Mouse (Mus musculus) right cerebral cortex, adult 2 months (tissue): ENCODE measurements around the gene Ctrc.

Experiments used
- DNase-seq, 2 experiments: peaks; one replicate each; pipeline ENCODE4 v3.0.0; 2021 to 2022; ENCODE audit warnings: low spot score in 2 of 2

Ctrc gene

GRCm38 (mm10) chr4:141867498-141867897 is 21.3 kb upstream of the Ctrc start:
- peak in 1 of 2 experiments; percentile 56 for DNase-seq

DNA sequence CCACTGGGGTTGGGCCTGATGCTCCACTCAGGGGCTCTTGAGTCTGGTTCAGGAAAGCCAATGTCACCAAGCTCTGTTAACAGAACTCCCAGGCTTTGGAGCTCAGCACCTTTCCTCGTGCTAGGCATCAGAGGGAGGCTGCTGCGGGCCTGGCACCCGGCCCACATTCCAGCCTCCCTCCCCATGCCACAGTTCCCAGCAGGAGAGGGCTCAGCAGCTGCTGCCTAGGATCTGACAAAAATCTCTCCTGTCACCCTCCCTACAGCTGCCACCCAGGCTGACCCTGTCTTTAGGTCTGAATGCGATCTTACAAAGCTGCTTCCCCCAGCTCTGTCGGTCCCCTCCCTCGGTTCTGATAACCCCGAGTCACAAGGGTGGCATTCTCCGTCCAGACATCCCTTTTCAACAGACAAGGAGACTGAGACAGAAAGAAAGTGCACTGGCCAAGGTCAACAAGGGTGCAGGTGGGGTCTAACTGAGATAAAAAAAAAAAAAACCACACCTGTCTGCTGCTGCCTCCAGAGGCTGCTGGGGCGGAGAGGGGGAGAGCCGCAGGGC is 20.9 kb upstream of the Ctrc start:
- DNase-seq, result peak in 1 of 2 experiments; percentile 50

GRCm38 (mm10) chr4:141865600-141865999 is 19.4 kb upstream of the Ctrc start:
- no peak for DNase-seq

DNA sequence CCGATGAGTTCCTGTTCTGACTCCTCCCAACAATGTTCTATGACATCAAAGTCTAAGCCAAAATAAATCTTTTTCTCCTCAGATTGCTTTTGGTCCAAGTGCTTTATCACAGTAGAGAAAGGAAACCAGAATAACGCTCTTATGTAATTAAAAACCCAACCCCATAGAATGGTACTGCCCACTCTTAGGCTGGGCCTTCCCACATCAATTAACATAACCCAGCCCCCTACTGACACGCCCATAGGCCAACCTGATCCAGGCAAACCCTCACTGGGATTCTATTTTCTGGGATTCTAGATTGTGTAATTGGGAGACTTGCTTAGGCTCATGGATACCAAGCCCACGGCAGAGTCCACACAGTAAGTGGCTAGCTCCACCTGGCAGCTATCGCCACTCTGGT is 18.8 kb upstream of the Ctrc start:
- no peak for DNase-seq

GRCm38 (mm10) chr4:141864506-141864905 is 18.3 kb upstream of the Ctrc start:
- no peak for DNase-seq

- DNase-seq, result no peak
Observed at GRCm38 (mm10) chr4:141863726-141864280, 17.6 kb upstream of the Ctrc start.

DNA sequence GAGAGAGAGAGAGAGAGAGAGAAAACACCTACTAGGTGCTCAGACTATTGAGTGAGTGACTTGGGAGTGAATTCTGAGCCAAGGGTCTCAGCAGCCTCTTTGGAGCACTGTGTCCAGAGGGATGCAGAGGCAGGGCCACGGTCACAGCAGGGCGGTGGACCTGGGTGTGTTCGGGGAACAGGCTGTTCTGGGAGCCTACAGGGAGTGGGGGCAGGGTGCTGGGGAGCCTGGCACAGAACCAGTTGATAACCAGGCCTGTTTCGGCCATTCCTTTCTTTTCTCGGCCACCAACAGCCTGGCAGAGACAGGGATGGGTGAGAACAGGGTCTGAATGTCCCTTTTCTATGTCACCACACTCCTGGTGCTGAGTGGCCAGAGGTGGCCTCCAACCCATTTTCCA is 16.7 kb upstream of the Ctrc start:
- no peak for DNase-seq

DNA sequence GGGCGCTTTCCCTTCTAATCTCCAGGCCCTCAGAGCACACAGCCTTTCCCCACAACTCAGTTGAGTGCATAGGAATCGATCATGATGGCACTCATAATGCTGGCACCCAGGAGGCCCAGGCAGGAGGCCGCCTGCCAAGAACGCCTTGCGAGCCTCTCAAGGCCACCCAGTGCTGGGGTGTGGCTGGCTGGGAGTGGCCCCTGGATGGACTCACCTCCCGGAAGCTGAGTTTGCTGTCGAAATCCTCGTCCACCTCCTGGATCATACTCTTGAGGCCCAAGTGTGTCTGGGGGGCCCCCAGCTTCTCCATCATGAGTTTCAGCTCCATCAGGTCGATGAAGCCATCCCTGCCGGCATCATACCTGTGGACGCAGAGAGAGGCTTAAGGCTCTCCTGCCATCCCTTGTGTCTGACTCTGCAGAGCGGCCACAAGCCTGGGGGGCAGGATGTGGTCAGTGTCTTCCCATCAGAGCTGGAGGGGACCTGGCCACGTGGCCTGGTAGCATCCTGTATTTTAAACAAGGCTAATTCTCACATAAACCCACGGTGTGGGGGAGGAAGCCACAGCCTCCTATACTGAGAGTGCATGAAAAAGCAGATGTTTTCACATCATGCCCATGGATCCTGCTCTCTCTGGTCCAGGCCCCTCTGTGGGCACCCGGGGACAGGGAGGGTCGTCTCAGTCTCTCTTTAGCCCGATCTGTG is 15.6 kb upstream of the Ctrc start:
- DNase-seq, result no peak

- no peak for DNase-seq
Observed at GRCm38 (mm10) chr4:141860246-141860841, 14.2 kb upstream of the Ctrc start.

DNA sequence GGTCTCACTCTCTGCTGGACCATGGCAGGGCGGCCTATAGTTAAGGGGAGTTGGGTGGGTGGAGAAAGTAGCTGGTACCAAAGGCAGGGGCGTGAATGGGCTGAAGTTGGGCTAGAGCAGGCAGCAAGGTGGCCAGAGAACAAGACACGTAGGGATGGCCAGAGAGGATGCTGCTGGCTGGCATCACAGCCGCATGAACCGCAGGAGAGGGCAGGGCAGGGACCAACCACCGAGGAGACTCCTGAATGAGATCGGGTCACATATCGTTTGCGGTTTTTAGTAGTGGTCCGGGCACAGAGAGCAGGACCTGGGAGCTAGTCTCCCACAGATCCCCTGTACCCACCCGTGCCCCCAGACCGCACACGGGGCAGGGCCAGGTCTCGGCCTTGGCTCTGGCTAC is 13.2 kb upstream of the Ctrc start:
- no peak for DNase-seq

DNA sequence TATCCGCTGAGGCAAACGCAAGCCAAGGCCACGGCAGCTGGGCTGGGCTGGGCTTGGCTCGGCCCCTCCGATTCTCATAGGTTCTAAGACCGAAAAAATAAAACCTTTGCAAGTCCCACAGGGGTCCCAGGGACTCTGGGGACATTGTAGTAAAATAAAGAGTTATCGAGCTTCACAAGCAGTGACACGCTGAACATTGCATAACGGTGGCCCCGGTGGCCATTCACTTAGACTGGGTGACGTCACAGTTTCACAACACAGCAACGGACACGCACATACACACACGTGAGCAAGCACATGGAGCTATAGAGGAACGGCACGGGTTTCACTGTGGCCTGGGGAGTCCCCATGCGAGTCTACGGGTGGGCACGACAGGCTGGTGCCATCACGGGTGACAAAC is 12.3 kb upstream of the Ctrc start:
- DNase-seq, result no peak

- peak; percentile 88 to 92 for DNase-seq
Observed at GRCm38 (mm10) chr4:141857422-141857930, 11.3 kb upstream of the Ctrc start.

DNA sequence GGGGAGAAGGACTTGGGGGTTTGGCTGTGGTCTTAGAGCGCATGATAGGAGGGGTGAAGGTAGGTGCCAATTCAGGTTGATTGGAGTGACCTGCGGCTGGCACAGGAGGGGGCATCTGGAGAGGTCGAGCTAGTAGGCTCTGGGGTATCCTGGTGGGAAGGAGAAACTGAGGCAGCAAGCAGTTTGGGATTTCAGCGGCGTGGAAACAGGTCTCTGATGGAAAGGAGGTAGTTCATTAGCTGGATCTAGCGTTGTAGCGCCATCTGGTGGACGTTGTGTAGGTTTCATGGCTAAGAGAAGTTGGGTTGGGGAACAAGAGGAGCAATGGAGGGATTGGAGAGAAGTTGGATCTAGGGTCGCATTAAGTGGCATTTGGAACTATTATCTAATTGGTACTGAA is 7.3 kb upstream of the Ctrc start:
- peak in 1 of 2 experiments; percentile 73 for DNase-seq

DNA sequence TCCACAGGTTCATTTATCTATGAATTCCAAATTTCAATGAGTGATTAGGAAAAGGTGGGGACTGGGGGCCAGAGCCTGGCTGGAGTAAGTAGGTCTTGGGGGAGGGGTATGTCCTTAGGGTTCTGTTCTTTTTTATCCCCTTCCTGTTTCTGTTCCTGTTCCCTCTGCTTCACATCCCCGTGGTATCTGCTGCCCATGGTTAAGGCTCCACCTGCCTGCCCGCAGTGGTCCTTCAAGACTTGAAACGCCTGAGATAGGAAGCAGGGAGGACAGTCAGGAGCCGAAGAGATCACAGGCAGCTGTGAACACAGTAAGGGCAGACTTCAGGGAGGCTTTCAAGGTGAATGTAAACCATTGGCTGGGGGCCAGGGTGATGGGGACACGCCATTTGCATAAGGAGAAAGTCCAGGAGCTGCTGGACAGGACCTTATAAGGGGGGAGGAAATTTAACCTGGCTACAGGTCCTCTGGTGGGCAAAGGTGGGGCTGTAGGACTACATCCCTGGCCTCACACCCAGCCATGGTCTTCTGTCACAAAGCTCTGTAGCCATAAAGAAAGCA is 11.5 kb downstream of the Ctrc start:
- DNase-seq, result no peak

DNA sequence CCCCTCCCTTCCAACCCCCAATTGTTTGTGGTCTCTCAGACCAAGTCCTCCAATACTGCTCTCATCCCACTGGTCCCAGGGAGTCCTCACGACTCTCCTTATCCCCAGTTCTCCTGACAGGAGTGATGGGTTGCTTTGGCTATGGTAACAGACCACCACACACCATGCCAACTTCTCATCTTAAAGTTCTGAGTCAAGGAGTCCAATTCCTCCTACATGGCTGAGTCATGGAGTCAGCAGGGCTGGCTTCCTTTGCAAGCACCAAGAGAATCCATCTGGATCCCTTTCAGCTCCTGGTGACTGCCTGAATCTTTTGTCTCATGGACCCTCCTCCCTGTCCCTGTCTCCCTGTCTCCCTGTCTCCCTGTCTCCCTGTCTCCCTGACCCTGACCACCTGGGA is 12.2 kb downstream of the Ctrc start:
- DNase-seq, result peak; percentile 23 to 44

DNA sequence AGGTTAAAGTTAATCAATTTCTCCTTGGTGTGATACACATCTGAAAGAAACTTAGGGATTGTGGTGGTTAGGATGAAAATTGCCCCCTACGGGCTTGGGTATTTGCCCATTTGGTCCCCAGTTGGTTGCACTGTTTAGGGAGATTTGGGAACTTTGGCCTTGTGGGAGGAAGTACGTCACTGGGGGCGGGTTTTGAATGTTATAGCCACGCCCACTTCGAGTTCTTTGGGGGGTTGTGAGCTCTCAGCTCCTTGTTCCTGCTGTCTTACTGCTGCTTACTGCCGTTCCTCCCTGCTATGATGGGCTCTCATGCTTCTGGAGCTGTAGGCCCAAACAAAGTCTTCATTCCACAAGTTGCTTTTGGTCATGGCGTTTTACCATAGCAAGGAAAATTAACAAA is 14.8 kb downstream of the Ctrc start:
- no peak for DNase-seq

- DNase-seq, result no peak
Observed at GRCm38 (mm10) chr4:141830381-141830780, 15.8 kb downstream of the Ctrc start.

GRCm38 (mm10) chr4:141828177-141828576 is 18.0 kb downstream of the Ctrc start:
- no peak for DNase-seq

DNA sequence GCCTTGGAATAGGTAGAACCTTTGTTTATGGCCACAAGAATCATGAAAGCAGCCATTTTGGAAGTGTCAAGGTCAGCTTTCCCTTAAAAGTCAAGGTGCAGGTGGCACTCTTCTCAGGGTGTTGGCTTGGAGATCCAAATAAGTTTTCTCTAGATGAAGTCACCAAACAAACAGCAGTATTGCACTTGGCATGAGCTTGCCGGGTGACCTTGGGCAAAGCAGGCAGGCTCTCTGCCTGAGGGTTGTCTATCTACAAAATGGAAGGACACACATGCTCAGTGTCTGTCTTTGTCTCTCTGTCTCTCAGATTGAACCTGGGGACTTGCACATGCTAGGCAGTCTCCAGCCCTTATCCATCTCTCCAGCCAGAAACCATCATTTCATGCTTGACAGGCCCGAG is 18.8 kb downstream of the Ctrc start:
- no peak for DNase-seq

DNA sequence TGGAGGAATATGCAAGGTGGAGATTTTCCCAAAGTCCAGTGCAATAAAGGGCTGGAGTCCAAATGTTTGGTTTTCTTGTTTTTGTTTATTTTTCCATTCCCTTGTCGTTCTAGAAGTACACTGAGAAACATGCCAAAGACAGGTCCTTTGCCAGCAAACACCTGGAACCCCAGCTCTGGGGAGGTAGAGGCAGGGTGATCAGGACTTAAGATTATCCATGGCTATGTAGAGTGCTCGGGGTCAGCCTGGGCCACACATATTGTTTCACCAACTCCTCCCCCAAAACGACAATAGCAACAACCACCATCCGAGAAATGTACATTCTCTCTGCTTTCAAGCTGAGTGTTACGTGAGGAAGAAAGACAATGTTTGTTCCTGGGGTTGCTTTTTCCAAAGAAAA is 20.1 kb downstream of the Ctrc start, which contains the start of gene Cela2a:
Gene Cela2a, minus strand, starts transcription at position 101 of the 400 bp plus-strand sequence.
- DNase-seq, result no peak

- no peak for DNase-seq
Observed at GRCm38 (mm10) chr4:141822979-141823378, 23.2 kb downstream of the Ctrc start.

DNA sequence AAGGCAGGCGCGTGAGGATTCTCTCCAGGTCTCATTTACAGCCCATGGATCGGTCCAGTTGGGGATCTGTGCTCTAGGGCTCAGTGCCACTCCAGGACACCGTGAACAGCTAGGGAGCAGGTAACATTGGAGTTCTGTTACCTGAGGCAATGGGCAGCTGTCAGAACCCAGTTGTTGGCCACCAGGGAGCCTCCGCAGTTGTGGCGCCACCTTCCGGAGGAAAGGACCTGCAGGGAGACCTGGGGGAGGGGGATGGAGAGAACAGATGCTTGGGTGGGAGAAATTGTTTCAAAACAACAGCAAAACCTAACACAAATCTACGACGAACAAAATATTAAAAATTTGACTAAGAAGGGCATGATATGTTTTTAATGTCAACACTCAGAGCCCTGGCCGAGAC is 24.1 kb downstream of the Ctrc start:
- DNase-seq, result no peak
